ENCODE assay signal across 15 mouse cellular contexts in genomic region chr3:29047273-29047932, GRCm38 (mm10). TPM values are rescaled to one million over a fixed set of nuclear protein-coding genes. Genes with fewer than 3 reads are reported as not detected.
DNase-seq lines count a peak whose midpoint lies in the region; ATAC-seq and TF ChIP-seq lines count a peak whose summit lies in the region.
"Had no signal": no experiment of that assay in that cellular context is flagged by ENCODE, and none has a peak within 500 bp of the region (broad histone marks: within the 10 kb centered on the region; RNA-seq: fewer than 3 reads in every experiment).

No protein-coding gene starts in this region.

- peaks cover 14% of the 10 kb centered on the region for H3K4me1 ChIP-seq in hindbrain, embryonic 13.5 days (replicated peaks)
- peaks cover 7% of the 10 kb centered on the region; the same call in 1 of the 2 replicates for H3K4me1 ChIP-seq in neural tube, embryonic 15.5 days
- no peaks in the 10 kb centered on the region for H3K4me1 ChIP-seq in kidney, embryonic 14.5 days (ENCODE audit: control insufficient read depth, insufficient read depth, low read length)
- H3K4me1 ChIP-seq: embryonic facial prominence, embryonic 12.5 days; limb, embryonic 13.5 days had no signal

- H3K27ac ChIP-seq in layer of hippocampus, adult 2 months = peak overlapping the region; percentile 48; the same call in 1 of the 2 replicates
- H3K27ac ChIP-seq in hindbrain, embryonic 13.5 days = peak overlapping the region; percentile 41
- 0 out of 2 replicates have a peak overlapping the region, but pooled peaks have one; percentile 28 for H3K27ac ChIP-seq in neural tube, embryonic 15.5 days (replicated peaks)
- no peak overlapping the region for H3K27ac ChIP-seq in kidney, embryonic 14.5 days (ENCODE audit: low read depth, low read length)
- H3K27ac ChIP-seq: embryonic facial prominence, embryonic 12.5 days; gastrocnemius, adult 2 months; limb, embryonic 13.5 days had no signal

- 62% methylated on average over 14 of the region's 14 CpGs for WGBS in hindbrain, embryonic 13.5 days
- WGBS in neural tube, embryonic 15.5 days = 51% methylated on average over 14 of the region's 14 CpGs
- 74% methylated on average over 14 of the region's 14 CpGs for WGBS in kidney, embryonic 14.5 days

- DNase-seq in layer of hippocampus, adult 2 months (ENCODE audit: low spot score in 2 of 2) = peak in 1 of 2 experiments; percentile 7
- DNase-seq in layer of hippocampus, adult 9-10 months (ENCODE audit: low spot score) = no peak
- peak; percentile 8 to 33 for DNase-seq in left cerebral cortex, postnatal 14 days (ENCODE audit: low spot score in 2 of 2)
- no peak for DNase-seq in gastrocnemius, postnatal 4 days (ENCODE audit: low spot score in 2 of 2)
- DNase-seq: adrenal gland, postnatal 36 days; cerebellum, adult 2 months; gastrocnemius, adult 2 months; kidney, postnatal 10 days; thymus, adult 18-20 months had no signal

- H3K4me3 ChIP-seq in layer of hippocampus, adult 2 months = peak overlapping the region; percentile 4; the same call in 1 of the 2 replicates
- no peak overlapping the region for H3K4me3 ChIP-seq in hindbrain, embryonic 13.5 days
- no peak overlapping the region for H3K4me3 ChIP-seq in neural tube, embryonic 15.5 days (replicated peaks)
- no peak overlapping the region for H3K4me3 ChIP-seq in kidney, embryonic 14.5 days (ENCODE audit: low read length)
- H3K4me3 ChIP-seq: embryonic facial prominence, embryonic 12.5 days; gastrocnemius, adult 2 months; limb, embryonic 13.5 days had no signal

- H3K9me3 ChIP-seq in hindbrain, embryonic 13.5 days = no peaks in the 10 kb centered on the region
- H3K9me3 ChIP-seq in neural tube, embryonic 15.5 days (replicated peaks) = no peaks in the 10 kb centered on the region
- H3K9me3 ChIP-seq in kidney, embryonic 14.5 days (ENCODE audit: control insufficient read depth, low read length) = no peaks in the 10 kb centered on the region
- H3K9me3 ChIP-seq: embryonic facial prominence, embryonic 12.5 days; limb, embryonic 13.5 days had no signal

- H3K4me2 ChIP-seq in hindbrain, embryonic 13.5 days = peak overlapping the region; percentile 28
- H3K4me2 ChIP-seq in neural tube, embryonic 15.5 days = peak overlapping the region; percentile 27
- no peak overlapping the region for H3K4me2 ChIP-seq in kidney, embryonic 14.5 days (replicated peaks; ENCODE audit: low read depth, low read length)
- H3K4me2 ChIP-seq: embryonic facial prominence, embryonic 12.5 days; heart, embryonic 11.5 days; limb, embryonic 13.5 days had no signal

- ATAC-seq in hindbrain, embryonic 13.5 days (ENCODE audit: low FRiP score) = no peak; the same call in 1 of the 2 replicates
- no peak for ATAC-seq in neural tube, embryonic 15.5 days (ENCODE audit: low FRiP score)
- no peak for ATAC-seq in kidney, embryonic 14.5 days (ENCODE audit: low FRiP score, low TSS enrichment)

- no peak overlapping the region for H3K9ac ChIP-seq in hindbrain, embryonic 13.5 days
- no peak overlapping the region for H3K9ac ChIP-seq in neural tube, embryonic 15.5 days (replicated peaks)
- H3K9ac ChIP-seq in kidney, embryonic 14.5 days (ENCODE audit: low read depth, low read length) = no peak overlapping the region
- H3K9ac ChIP-seq: embryonic facial prominence, embryonic 12.5 days; limb, embryonic 13.5 days had no signal

- H3K36me3 ChIP-seq in hindbrain, embryonic 13.5 days = no peaks in the 10 kb centered on the region
- H3K36me3 ChIP-seq in neural tube, embryonic 15.5 days = no peaks in the 10 kb centered on the region
- H3K36me3 ChIP-seq in kidney, embryonic 14.5 days (ENCODE audit: control insufficient read depth, insufficient read depth, low read length) = no peaks in the 10 kb centered on the region
- H3K36me3 ChIP-seq: embryonic facial prominence, embryonic 12.5 days; limb, embryonic 13.5 days had no signal

- no peaks in the 10 kb centered on the region for H3K27me3 ChIP-seq in hindbrain, embryonic 13.5 days
- H3K27me3 ChIP-seq in neural tube, embryonic 15.5 days (replicated peaks) = no peaks in the 10 kb centered on the region
- H3K27me3 ChIP-seq in kidney, embryonic 14.5 days (ENCODE audit: control insufficient read depth, insufficient read depth, low read length) = no peaks in the 10 kb centered on the region
- H3K27me3 ChIP-seq: embryonic facial prominence, embryonic 12.5 days; limb, embryonic 13.5 days had no signal

- intact Hi-C loops in left cerebral cortex, postnatal 14 days (cut with DNase I) = no loop called here

- no peak for TF ChIP-seq CTCF in layer of hippocampus, adult 2 months (conservative IDR thresholded peaks at IDR 0.05)

RNA-seq across cellular contexts. Expression of gene Egfem1, which starts 34.4 kb away (rescaled TPM):
- total RNA-seq in layer of hippocampus, adult 2 months (2021) = 10 to 100 TPM; 40.9 to 43.8 TPM
- polyA plus RNA-seq in hindbrain, embryonic 13.5 days (2015; fragmentation: Nextera tagmentation; extraction: Ambion mirVana) = 5.1 and 7.0 TPM in 2 replicates
- 10 to 100 TPM; 12.1 to 14.1 TPM for total RNA-seq in left cerebral cortex, postnatal 14 days (2021)
- 4.3 and 5.1 TPM in 2 replicates for polyA plus RNA-seq in neural tube, embryonic 15.5 days (2015; fragmentation: Nextera tagmentation; extraction: Ambion mirVana)
- under 1 TPM; 0.47 to 0.96 TPM for total RNA-seq in gastrocnemius, postnatal 4 days (2021)
- 0.50 and 1.1 TPM in 2 replicates for polyA plus RNA-seq in kidney, embryonic 14.5 days (2014; fragmentation: Nextera tagmentation; extraction: Ambion mirVana)

Comparison
In these comparisons a context has a peak if more than half of its experiments do, and no peak if none do; other contexts are left out.
1. DNase-seq: peak in left cerebral cortex, postnatal 14 days (2 of 2); none in layer of hippocampus, adult 9-10 months (single experiment) and gastrocnemius, postnatal 4 days (0 of 2).
2. RNA of gene Egfem1, which starts 34.4 kb away (total RNA-seq): 40.9 to 43.8 TPM in layer of hippocampus, adult 2 months and 12.1 to 14.1 TPM in left cerebral cortex, postnatal 14 days; 0.47 to 0.96 TPM in gastrocnemius, postnatal 4 days; every median in the first group is over 4 times any median in the second.